Mouse (Mus musculus) kidney, postnatal 0 days (tissue): ENCODE results near the gene Ccdc34. TPM values are rescaled to one million over a fixed set of nuclear protein-coding genes. Genes with fewer than 3 reads are reported as not detected.

Source experiments
- ATAC-seq: fragments of 200-750 bp; cut with Nextera tagmentation; replicated peaks from 2 replicates; pipeline ENCODE4 v1.8.0; 2017; ENCODE audit warnings: low read depth, moderate number of reproducible peaks, moderate TSS enrichment, moderate library complexity; ENCODE audit not compliant: low FRiP score
- DNase-seq: peaks from one replicate; pipeline ENCODE4 v3.0.0-alpha.2; 2016; ENCODE audit warnings: low spot score
- H3K27ac ChIP-seq: fragments of 300-500 bp; sonication (generic); 2 replicates; pipeline ENCODE4 v1.5.1; 2014; ENCODE audit warnings: mild to moderate bottlenecking
- H3K27me3 ChIP-seq: fragments of 300-500 bp; sonication (generic); 2 replicates; pipeline ENCODE4 v1.6.1; 2014; ENCODE audit warnings: low read length, mixed read lengths; ENCODE audit not compliant: insufficient read depth
- H3K36me3 ChIP-seq: fragments of 300-500 bp; sonication (generic); 2 replicates; pipeline ENCODE4 v1.6.1; 2014; ENCODE audit warnings: low read length, mixed read lengths; ENCODE audit not compliant: insufficient read depth
- H3K4me1 ChIP-seq: fragments of 300-500 bp; sonication (generic); replicated peaks from 2 replicates; pipeline ENCODE4 v1.6.1; 2014; ENCODE audit warnings: antibody characterized with exemption, low read length, mixed read lengths; ENCODE audit not compliant: insufficient read depth
- H3K4me2 ChIP-seq: fragments of 300-500 bp; sonication (generic); 2 replicates; pipeline ENCODE4 v1.6.1; 2014; ENCODE audit warnings: mild to moderate bottlenecking, low read length, moderate library complexity, mixed read lengths
- H3K4me3 ChIP-seq: fragments of 300-500 bp; sonication (generic); replicated peaks from 2 replicates; pipeline ENCODE4 v1.5.1; 2014; ENCODE audit warnings: low read depth, low read length
- H3K9ac ChIP-seq: fragments of 300-500 bp; sonication (generic); 2 replicates; pipeline ENCODE4 v1.6.1; 2014; ENCODE audit warnings: low read depth, low read length
- H3K9me3 ChIP-seq: fragments of 300-500 bp; sonication (generic); replicated peaks from 2 replicates; pipeline ENCODE4 v1.6.1; 2016; ENCODE audit warnings: low read length, inconsistent platforms, mixed read lengths
- CTCF ChIP-seq: IDR thresholded peaks from 2 replicates; pipeline ENCODE4 v1.5.1; 2016; ENCODE audit warnings: antibody characterized with exemption, low read depth, mild to moderate bottlenecking, moderate library complexity
- WGBS: fragments of 180-500 bp; shearing (Covaris S2); extraction: QIAGEN DNeasy Blood & Tissue Kit; methylation state at CpG from one replicate; pipeline ENCODE4 v1.1.7; 2014; 5-methylcytosine and 5-hydroxymethylcytosine counted together
- polyA plus RNA-seq: library from polyadenylated mRNA; unstranded; fragments of >200 nt; fragmentation: Nextera tagmentation; extraction: Ambion mirVana; gene quantifications from 2 replicates; pipeline ENCODE4 v1.2.1, GENCODE M21; 2015

Gene Ccdc34
- polyA plus RNA-seq, 1 experiment from 2014 or later = 42.7 TPM

DNA sequence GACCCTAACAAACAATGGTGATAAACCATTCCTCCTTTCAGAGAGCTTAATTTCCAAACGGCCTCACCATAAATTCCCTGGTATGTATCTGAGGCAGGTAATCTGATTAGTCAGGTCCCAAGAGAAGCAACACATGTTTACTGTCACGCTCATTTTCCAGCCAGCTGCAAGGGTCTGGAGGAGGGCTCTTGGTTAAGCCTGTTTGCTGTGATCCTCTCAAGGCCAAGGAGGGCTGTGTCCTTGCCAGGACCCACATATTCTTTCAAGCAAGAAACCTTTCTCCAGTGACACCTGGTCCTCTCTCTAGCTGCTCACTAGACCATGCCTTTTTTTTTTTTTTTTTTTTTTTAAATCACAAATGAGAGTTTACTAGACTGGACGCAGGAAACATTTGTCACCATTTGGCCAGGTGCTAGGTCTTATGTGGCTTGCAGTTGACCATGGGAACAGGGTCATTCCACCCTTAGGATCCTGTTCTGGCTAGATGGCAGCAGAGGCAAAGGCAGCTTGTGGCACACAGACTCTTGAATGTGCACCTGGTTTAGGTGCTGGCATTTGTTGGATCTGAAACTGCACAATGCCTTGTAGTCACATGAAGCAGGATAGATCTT lies 175.2 kb downstream of the Ccdc34 start:
- WGBS = 6% methylated on average over 3 of the region's 3 CpGs
- TF ChIP-seq CTCF = peak; percentile 50
- ATAC-seq = peak; percentile 82
- H3K9ac ChIP-seq = no peak overlapping the region
- peak overlapping the region; percentile 25 for H3K4me2 ChIP-seq
- no peaks in the 10 kb centered on the region for H3K36me3 ChIP-seq
- H3K9me3 ChIP-seq = no peaks in the 10 kb centered on the region
- peaks cover 12% of the 10 kb centered on the region for H3K4me1 ChIP-seq
- no peaks in the 10 kb centered on the region for H3K27me3 ChIP-seq
- peak overlapping the region; percentile 88 for H3K27ac ChIP-seq
- DNase-seq = peak; percentile 94
- no peak overlapping the region for H3K4me3 ChIP-seq

DNA sequence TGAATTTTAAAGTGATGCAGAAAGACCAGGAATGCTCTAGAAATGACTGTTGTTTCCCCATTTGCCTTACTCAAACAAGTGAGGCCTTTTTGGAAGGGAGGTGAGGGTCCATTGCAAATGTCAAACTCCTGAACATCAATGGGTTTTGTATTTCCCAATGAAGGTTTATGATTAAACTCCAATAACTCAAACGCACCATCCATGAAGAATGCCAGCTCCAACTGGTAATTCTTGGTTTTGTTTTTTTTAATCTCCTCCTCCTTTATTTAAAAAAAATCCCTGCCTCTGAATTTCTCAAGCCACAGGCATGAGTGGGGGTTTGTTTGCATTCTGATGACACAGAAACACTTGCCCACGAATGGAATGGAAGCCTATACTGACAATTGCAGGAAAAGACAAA lies 178.9 kb downstream of the Ccdc34 start:
- ATAC-seq = no peak
- no peaks in the 10 kb centered on the region for H3K36me3 ChIP-seq

DNA sequence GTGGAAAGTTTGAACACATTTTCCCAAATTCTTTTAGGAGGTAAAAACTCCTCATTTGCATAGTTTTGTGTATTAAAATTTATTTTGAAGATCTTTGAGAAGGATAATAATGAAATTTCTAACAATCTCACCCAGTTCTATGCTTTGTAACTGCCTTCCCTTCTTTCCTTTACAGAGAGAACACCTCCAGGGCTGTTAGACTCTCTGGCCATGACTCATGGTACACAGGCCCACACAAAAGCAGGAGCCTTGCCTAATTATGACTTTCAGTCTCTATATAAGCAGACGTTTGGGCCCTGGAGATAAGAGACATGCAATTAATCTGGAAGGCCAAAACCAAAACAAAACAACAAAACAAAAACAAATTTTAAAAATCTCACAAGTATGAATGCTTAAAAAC lies 182.0 kb downstream of the Ccdc34 start:
- Histone ChIP-seq H3K9ac (no peak overlapping the region), H3K4me2 (no peak overlapping the region), H3K27me3 (no peaks in the 10 kb centered on the region), H3K27ac (no peak overlapping the region), H3K9me3 (no peaks in the 10 kb centered on the region), H3K36me3 (no peaks in the 10 kb centered on the region), H3K4me1 (0 out of 2 replicates have a peak, but pooled peaks cover under 1% of the 10 kb centered on the region), H3K4me3 (no peak overlapping the region)
- 43% methylated on average over 1 of the region's 1 CpGs for WGBS
- DNase-seq = no peak
- no peak for ATAC-seq
- TF ChIP-seq CTCF = no peak

More for the DNA sequence above, 178.9 kb downstream of the Ccdc34 start:
- WGBS = 46% methylated on average over 2 of the region's 2 CpGs
- Histone ChIP-seq H3K9ac (no peak overlapping the region), H3K27me3 (no peaks in the 10 kb centered on the region), H3K27ac (no peak overlapping the region), H3K9me3 (no peaks in the 10 kb centered on the region), H3K4me2 (no peak overlapping the region), H3K4me1 (no peaks in the 10 kb centered on the region), H3K4me3 (no peak overlapping the region)
- DNase-seq = no peak
- TF ChIP-seq CTCF = no peak

DNA sequence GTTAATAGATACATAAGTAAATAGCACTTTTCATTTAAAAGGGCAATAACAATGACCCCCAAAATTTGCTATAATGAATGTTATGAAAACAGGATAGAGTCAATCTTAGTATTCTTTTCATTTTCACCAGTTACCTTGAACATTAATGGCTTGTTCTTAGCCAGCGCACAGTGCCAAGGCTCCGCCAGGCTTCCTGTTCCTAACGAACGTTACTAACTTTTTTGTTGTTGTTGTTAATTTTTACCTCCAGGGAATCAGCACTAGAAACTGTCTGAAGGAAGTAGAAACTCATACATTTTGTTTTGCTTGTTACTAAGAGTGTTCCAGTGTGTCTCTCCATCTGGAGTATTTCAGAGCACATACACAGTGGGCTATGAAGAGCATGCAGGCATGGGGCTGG lies 184.2 kb downstream of the Ccdc34 start:
- Histone ChIP-seq H3K27ac (no peak overlapping the region), H3K9me3 (no peaks in the 10 kb centered on the region), H3K36me3 (no peaks in the 10 kb centered on the region), H3K9ac (no peak overlapping the region), H3K27me3 (no peaks in the 10 kb centered on the region), H3K4me3 (no peak overlapping the region), H3K4me1 (0 out of 2 replicates have a peak, but pooled peaks cover 3% of the 10 kb centered on the region), H3K4me2 (no peak overlapping the region)
- WGBS = 64% methylated on average over 4 of the region's 4 CpGs
- no peak for TF ChIP-seq CTCF
- no peak for DNase-seq
- no peak for ATAC-seq

DNA sequence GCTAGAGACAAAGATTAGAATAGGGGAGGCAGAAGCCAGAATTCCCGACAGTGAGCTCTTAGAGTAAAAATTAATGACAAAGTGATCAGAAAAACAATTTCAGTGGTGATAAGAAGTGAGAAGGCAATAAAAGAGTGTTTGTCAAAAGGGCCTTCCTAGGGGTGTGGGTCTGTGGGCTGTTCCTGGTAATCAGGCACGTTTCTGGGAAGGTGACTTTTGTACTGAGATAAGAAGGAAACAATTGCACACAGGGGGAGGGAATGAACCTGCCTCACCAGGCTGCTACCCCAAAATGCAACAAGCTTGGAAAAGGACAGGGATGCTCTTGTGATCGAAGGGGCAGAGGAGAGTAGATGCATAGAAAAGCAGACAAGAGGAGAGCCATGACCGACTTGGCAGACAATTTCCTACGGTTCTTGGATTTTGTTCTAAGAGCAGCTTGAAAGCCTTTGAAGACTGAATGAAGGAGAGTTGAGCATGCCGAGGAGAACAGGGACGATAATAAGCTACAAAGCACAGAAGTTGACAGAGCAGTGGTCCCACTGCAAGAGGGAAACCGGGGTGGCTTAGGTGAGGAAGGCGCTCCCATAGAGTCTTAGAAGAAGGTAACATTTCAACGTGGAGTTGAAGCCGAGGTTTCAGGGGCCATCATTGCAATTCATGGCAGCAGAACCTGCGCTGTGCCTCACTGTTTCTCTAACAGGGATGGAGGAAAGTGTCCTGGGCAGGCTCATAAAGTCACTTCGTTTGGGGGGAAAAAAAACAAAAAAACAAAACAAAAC lies 185.3 kb downstream of the Ccdc34 start:
- ATAC-seq = no peak
- H3K27ac ChIP-seq = no peak overlapping the region

DNA sequence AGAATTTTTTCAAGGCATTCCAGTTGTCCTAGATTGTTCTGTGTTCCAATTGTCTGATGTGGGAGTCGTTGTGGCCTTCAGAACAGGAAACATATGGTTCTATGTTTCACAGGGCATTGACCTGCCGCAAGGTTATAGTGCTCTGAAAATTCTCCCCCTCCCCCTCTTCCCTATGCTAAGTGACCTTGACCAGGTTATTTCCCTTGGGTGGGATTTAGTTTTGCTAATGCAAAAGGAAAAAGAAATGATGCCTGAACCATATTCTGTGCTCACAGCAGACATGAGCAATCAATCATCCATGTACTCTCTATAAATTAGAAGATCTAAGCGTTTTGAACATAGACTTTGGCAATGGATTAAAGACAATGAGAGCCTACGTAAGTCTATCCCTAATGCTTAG lies 186.6 kb downstream of the Ccdc34 start:
- 0 out of 2 replicates have a peak overlapping the region, but pooled peaks have one; percentile 62 for H3K27ac ChIP-seq
- 44% methylated on average over 4 of the region's 4 CpGs for WGBS
- H3K9me3 ChIP-seq = no peaks in the 10 kb centered on the region
- ATAC-seq (no peak), DNase-seq (no peak)
- H3K4me1 ChIP-seq = 0 out of 2 replicates have a peak, but pooled peaks cover 3% of the 10 kb centered on the region
- H3K4me2 ChIP-seq = no peak overlapping the region
- H3K9ac ChIP-seq = no peak overlapping the region
- no peak for TF ChIP-seq CTCF
- no peaks in the 10 kb centered on the region for H3K36me3 ChIP-seq
- no peak overlapping the region for H3K4me3 ChIP-seq
- H3K27me3 ChIP-seq = no peaks in the 10 kb centered on the region

More for the DNA sequence above, 185.3 kb downstream of the Ccdc34 start:
- H3K36me3 ChIP-seq = no peaks in the 10 kb centered on the region
- no peaks in the 10 kb centered on the region for H3K27me3 ChIP-seq
- no peak for DNase-seq
- H3K4me3 ChIP-seq = no peak overlapping the region
- WGBS = 70% methylated on average over 13 of the region's 13 CpGs
- no peak overlapping the region for H3K9ac ChIP-seq
- TF ChIP-seq CTCF = no peak
- H3K4me2 ChIP-seq = no peak overlapping the region
- H3K4me1 ChIP-seq = 0 out of 2 replicates have a peak, but pooled peaks cover 3% of the 10 kb centered on the region
- no peaks in the 10 kb centered on the region for H3K9me3 ChIP-seq
